Mouse (Mus musculus): ENCODE measurements around the gene Sod2.
"Not testable (repeated sequence)": the region's sequence is repeated elsewhere in the genome, so short reads cannot be mapped to it uniquely, and the experiment has no call there.

The Sod2 gene

GRCm38 (mm10) chr17:13006546-13006945 is at the start of gene Sod2:
Sod2 (plus strand) TSS chr17:13006846.
- DNase-seq (ENCODE audit: low spot score in 2 of 2), result not testable (repeated sequence)

GRCm38 (mm10) chr17:12959377-12959776 is 47.3 kb upstream of the Sod2 start:
- not testable (repeated sequence) for DNase-seq (ENCODE audit: low spot score in 2 of 2)

GRCm38 (mm10) chr17:12960331-12960873 is 46.2 kb upstream of the Sod2 start, which contains the start of gene Acat2:
Acat2 (minus strand) TSS chr17:12960747.
- peak; percentile 95 to 96 for DNase-seq (ENCODE audit: low spot score in 2 of 2)

- DNase-seq (ENCODE audit: low spot score in 2 of 2), result no peak
Observed at GRCm38 (mm10) chr17:12963476-12963875, 43.2 kb upstream of the Sod2 start.

GRCm38 (mm10) chr17:12967173-12967572 is 39.5 kb upstream of the Sod2 start:
- no peak for DNase-seq (ENCODE audit: low spot score in 2 of 2)

- DNase-seq (ENCODE audit: low spot score in 2 of 2), result no peak
Observed at GRCm38 (mm10) chr17:12973851-12974250, 32.8 kb upstream of the Sod2 start.

- no peak for DNase-seq (ENCODE audit: low spot score in 2 of 2)
Observed at GRCm38 (mm10) chr17:12978546-12978945, 28.1 kb upstream of the Sod2 start.

GRCm38 (mm10) chr17:12983988-12984387 is 22.7 kb upstream of the Sod2 start:
- DNase-seq (ENCODE audit: low spot score in 2 of 2), result no peak

- not testable (repeated sequence) for DNase-seq (ENCODE audit: low spot score in 2 of 2)
Observed at GRCm38 (mm10) chr17:12988096-12988495, 18.6 kb upstream of the Sod2 start.

- DNase-seq (ENCODE audit: low spot score in 2 of 2), result no peak
Observed at GRCm38 (mm10) chr17:12990567-12991145, 16.0 kb upstream of the Sod2 start.

- DNase-seq (ENCODE audit: low spot score in 2 of 2), result peak in 1 of 2 experiments; percentile 13
Observed at GRCm38 (mm10) chr17:12991194-12991634, 15.4 kb upstream of the Sod2 start.

GRCm38 (mm10) chr17:12991635-12992358 is 14.8 kb upstream of the Sod2 start:
- peak; percentile 93 to 94 for DNase-seq (ENCODE audit: low spot score in 2 of 2)

GRCm38 (mm10) chr17:12992470-12992991 is 14.1 kb upstream of the Sod2 start:
- DNase-seq (ENCODE audit: low spot score in 2 of 2), result peak; percentile 95 to 97

GRCm38 (mm10) chr17:12994069-12994468 is 12.6 kb upstream of the Sod2 start, which contains the start of gene Wtap:
Wtap (minus strand) TSS chr17:12994169.
- no peak for DNase-seq (ENCODE audit: low spot score in 2 of 2)

- no peak for DNase-seq (ENCODE audit: low spot score in 2 of 2)
Observed at GRCm38 (mm10) chr17:12996345-12996744, 10.3 kb upstream of the Sod2 start.

GRCm38 (mm10) chr17:12997890-12998289 is 8.8 kb upstream of the Sod2 start:
- no peak for DNase-seq (ENCODE audit: low spot score in 2 of 2)

GRCm38 (mm10) chr17:12999069-12999468 is 7.6 kb upstream of the Sod2 start:
- no peak for DNase-seq (ENCODE audit: low spot score in 2 of 2)

GRCm38 (mm10) chr17:13002243-13002642 is 4.4 kb upstream of the Sod2 start:
- not testable (repeated sequence) for DNase-seq (ENCODE audit: low spot score in 2 of 2)

- not testable (repeated sequence) for DNase-seq (ENCODE audit: low spot score in 2 of 2)
Observed at GRCm38 (mm10) chr17:13004436-13004835, 2.2 kb upstream of the Sod2 start.

GRCm38 (mm10) chr17:13006984-13007383 is 338 bp downstream of the Sod2 start:
- DNase-seq (ENCODE audit: low spot score in 2 of 2), result no peak

- DNase-seq (ENCODE audit: low spot score in 2 of 2), result peak; percentile 98 to 99
Observed at GRCm38 (mm10) chr17:13007730-13008425, 1.2 kb downstream of the Sod2 start.

GRCm38 (mm10) chr17:13008528-13008927 is 1.9 kb downstream of the Sod2 start:
- DNase-seq (ENCODE audit: low spot score in 2 of 2), result peak; percentile 16 to 23
